Mouse (Mus musculus): Measurements from ENCODE around the gene Astn2. TPM values are rescaled to one million over a fixed set of nuclear protein-coding genes. Genes with fewer than 3 reads are reported as not detected.

The Astn2 gene
- polyA plus RNA-seq, 1 experiment from 2014 or later, result 0.18 TPM

DNA sequence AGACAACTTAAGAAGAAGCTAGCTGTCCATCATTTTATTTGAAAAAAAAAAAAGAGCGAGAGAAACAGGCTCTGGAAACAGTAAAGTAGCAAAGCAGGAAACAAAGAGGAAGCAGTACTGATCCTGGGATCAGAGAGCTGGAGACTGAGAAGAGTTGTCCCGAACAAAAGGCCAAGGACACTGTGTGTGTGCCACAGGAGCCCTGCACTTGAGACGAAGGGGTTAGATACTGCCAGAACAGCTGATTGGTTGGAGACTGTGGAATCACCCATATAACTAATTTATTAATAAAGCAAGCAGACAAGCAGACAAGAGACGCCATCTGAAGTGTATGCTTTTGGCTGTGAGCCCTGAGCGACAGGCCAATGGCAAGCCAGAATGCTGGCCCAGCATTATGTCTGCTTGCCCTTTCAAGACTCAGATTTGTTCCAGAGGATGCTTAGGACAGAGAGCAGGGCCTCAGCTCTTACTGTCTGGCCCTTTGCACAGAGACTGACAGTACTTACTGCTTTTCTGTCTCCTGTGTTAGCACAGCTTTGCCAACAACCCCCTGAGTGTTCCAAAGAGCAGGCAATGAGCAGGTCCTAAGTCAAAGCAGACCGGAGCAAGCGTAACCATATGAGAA lies 101.6 kb downstream of the Astn2 start:
- TF ChIP-seq CTCF (IDR thresholded peaks at IDR 0.05; ENCODE audit: low read depth), result no peak
- Histone ChIP-seq H3K36me3 (ENCODE audit: control insufficient read depth, insufficient read depth) (no peaks in the 10 kb centered on the region), H3K9ac (ENCODE audit: low read depth, low read length) (no peak overlapping the region), H3K4me1 (replicated peaks; ENCODE audit: control insufficient read depth, insufficient read depth, low read length) (no peaks in the 10 kb centered on the region), H3K27me3 (replicated peaks; ENCODE audit: control insufficient read depth, insufficient read depth, low read length) (no peaks in the 10 kb centered on the region), H3K27ac (ENCODE audit: low read depth, low read length) (no peak overlapping the region), H3K9me3 (ENCODE audit: control insufficient read depth) (no peaks in the 10 kb centered on the region), H3K4me2 (replicated peaks; ENCODE audit: low read depth) (no peak overlapping the region), H3K4me3 (ENCODE audit: low read depth, low read length) (no peak overlapping the region)
- 64% methylated on average over 7 of the region's 7 CpGs for WGBS
- no peak for ATAC-seq

DNA sequence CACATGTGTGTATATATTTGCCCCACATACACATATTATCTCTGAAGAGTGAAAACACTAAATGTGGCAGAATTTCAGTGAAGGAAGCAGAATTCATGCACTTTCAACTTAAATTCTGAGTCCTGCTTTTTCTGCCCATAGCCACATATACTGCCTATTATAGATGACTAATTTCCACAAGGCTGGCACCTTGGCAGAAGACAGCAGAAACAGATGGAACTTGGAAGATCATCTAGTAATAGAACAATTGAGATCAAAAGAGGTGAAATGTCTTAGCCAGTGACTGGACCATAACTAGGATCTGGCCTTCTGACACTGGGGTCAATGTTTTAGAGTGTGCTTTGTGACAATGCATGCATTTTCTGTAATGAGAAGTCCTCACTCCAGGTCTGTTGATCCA lies 119.4 kb downstream of the Astn2 start:
- H3K9ac ChIP-seq (ENCODE audit: low read depth, low read length), result no peak overlapping the region
- no peak overlapping the region for H3K27ac ChIP-seq (ENCODE audit: low read depth, low read length)
- no peaks in the 10 kb centered on the region for H3K27me3 ChIP-seq (replicated peaks; ENCODE audit: control insufficient read depth, insufficient read depth, low read length)
- no peak for ATAC-seq
- no peaks in the 10 kb centered on the region for H3K4me1 ChIP-seq (replicated peaks; ENCODE audit: control insufficient read depth, insufficient read depth, low read length)
- no peaks in the 10 kb centered on the region for H3K36me3 ChIP-seq (ENCODE audit: control insufficient read depth, insufficient read depth)
- no peak overlapping the region for H3K4me2 ChIP-seq (replicated peaks; ENCODE audit: low read depth)
- no peaks in the 10 kb centered on the region for H3K9me3 ChIP-seq (ENCODE audit: control insufficient read depth)
- no peak for TF ChIP-seq CTCF (IDR thresholded peaks at IDR 0.05; ENCODE audit: low read depth)
- H3K4me3 ChIP-seq (ENCODE audit: low read depth, low read length), result no peak overlapping the region

DNA sequence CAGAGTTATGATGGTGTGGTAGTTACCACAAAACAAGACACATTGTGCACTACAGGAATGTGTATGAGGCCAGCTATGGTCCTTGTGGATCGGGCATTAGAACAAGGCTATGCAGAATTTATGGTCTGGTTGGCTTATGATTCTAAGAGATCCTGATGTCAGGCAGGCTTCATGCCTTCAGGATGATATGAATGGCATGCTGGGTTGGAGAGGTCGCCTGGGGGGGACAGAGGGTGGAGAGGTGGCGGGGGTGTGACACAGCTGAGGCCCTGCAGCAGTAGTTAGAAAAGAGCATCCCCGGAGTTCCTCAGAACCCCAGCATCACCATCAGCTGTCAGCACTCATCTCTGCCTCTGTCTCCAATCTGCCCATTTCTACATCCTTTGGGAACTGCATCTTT lies 128.3 kb downstream of the Astn2 start:
- H3K27ac ChIP-seq (ENCODE audit: low read depth, low read length), result no peak overlapping the region
- no peak overlapping the region for H3K4me2 ChIP-seq (replicated peaks; ENCODE audit: low read depth)
- no peaks in the 10 kb centered on the region for H3K4me1 ChIP-seq (replicated peaks; ENCODE audit: control insufficient read depth, insufficient read depth, low read length)
- no peak overlapping the region for H3K4me3 ChIP-seq (ENCODE audit: low read depth, low read length)
- WGBS, result 64% methylated on average over 4 of the region's 4 CpGs
- no peak for ATAC-seq
- no peaks in the 10 kb centered on the region for H3K36me3 ChIP-seq (ENCODE audit: control insufficient read depth, insufficient read depth)
- no peaks in the 10 kb centered on the region for H3K9me3 ChIP-seq (ENCODE audit: control insufficient read depth)
- H3K9ac ChIP-seq (ENCODE audit: low read depth, low read length), result no peak overlapping the region
- H3K27me3 ChIP-seq (replicated peaks; ENCODE audit: control insufficient read depth, insufficient read depth, low read length), result no peaks in the 10 kb centered on the region
- no peak for TF ChIP-seq CTCF (IDR thresholded peaks at IDR 0.05; ENCODE audit: low read depth)

DNA sequence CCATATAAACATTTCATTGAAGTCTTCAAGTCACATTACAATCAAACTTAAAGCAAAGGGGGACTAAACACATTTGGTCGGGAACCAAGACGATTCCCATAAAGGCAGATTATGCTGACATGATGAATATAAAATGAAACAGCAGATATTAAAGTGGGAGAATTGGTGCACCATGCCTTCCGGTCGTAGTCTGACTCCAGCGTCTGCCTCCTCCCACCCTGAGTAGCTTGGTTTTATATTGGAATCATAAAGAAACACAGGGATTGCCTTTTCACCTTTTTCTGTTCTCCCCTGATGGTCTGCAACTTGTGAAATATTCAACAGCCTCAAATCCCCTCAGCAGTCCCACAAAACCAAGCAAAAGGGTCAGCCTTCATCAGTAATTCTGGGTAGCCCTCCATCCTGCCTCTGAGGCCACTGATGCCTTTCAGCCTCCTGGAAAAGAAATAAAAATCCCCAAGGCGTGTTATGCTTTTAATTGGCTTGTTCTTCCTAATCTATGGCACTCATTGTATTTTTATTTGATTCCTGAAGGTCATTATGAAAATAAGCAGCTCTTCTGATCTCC lies 132.8 kb downstream of the Astn2 start:
- Histone ChIP-seq H3K27ac (ENCODE audit: low read depth, low read length) (no peak overlapping the region), H3K4me2 (replicated peaks; ENCODE audit: low read depth) (no peak overlapping the region), H3K36me3 (ENCODE audit: control insufficient read depth, insufficient read depth) (no peaks in the 10 kb centered on the region), H3K9me3 (ENCODE audit: control insufficient read depth) (no peaks in the 10 kb centered on the region), H3K27me3 (replicated peaks; ENCODE audit: control insufficient read depth, insufficient read depth, low read length) (no peaks in the 10 kb centered on the region), H3K4me1 (replicated peaks; ENCODE audit: control insufficient read depth, insufficient read depth, low read length) (no peaks in the 10 kb centered on the region), H3K4me3 (ENCODE audit: low read depth, low read length) (no peak overlapping the region), H3K9ac (ENCODE audit: low read depth, low read length) (no peak overlapping the region)
- WGBS, result 80% methylated on average over 6 of the region's 6 CpGs
- no peak for ATAC-seq
- no peak for TF ChIP-seq CTCF (IDR thresholded peaks at IDR 0.05; ENCODE audit: low read depth)

DNA sequence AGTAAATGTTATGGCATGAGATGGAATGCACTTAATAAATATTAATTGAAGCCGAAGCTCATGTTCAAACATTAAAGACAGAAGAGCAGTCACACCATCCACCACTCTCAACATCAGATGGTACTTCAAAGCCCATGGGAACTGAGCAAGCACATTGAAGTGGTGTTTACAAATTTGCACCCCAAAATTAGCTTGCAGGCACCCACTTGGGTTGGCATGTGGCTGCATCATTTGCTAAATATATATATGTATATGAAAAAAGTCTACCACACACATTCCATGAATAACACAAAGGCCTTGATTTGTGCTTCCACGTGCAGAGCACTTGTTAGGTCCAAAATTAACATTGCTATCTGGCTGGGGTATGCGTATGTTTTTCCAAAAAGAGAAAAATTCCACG lies 140.4 kb downstream of the Astn2 start:
- Histone ChIP-seq H3K4me1 (replicated peaks; ENCODE audit: control insufficient read depth, insufficient read depth, low read length) (no peaks in the 10 kb centered on the region), H3K36me3 (ENCODE audit: control insufficient read depth, insufficient read depth) (no peaks in the 10 kb centered on the region), H3K9ac (ENCODE audit: low read depth, low read length) (no peak overlapping the region), H3K4me2 (replicated peaks; ENCODE audit: low read depth) (no peak overlapping the region), H3K4me3 (ENCODE audit: low read depth, low read length) (no peak overlapping the region), H3K27ac (ENCODE audit: low read depth, low read length) (no peak overlapping the region), H3K27me3 (replicated peaks; ENCODE audit: control insufficient read depth, insufficient read depth, low read length) (no peaks in the 10 kb centered on the region), H3K9me3 (ENCODE audit: control insufficient read depth) (no peaks in the 10 kb centered on the region)
- TF ChIP-seq CTCF (IDR thresholded peaks at IDR 0.05; ENCODE audit: low read depth), result no peak
- ATAC-seq, result no peak
- WGBS, result 73% methylated on average over 4 of the region's 4 CpGs

DNA sequence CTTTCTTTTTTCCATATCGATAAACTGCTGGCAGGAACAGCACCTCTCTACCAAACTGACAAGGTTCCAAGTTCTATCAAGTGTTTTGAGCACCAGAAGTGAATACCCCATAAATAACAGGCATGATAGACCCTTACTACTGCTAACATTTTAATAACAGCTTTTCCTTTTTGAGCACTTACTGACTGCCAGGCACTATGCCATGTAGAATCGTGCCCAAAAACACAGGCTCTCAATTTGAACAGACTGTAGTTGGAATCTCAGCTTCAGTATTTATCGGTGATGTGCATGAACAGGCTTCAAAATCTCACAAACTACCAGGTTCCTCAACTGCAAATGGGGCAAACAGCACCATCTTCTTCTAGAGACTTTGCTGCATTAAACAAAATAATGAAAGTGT lies 143.1 kb downstream of the Astn2 start:
- Histone ChIP-seq H3K4me1 (replicated peaks; ENCODE audit: control insufficient read depth, insufficient read depth, low read length) (no peaks in the 10 kb centered on the region), H3K27ac (ENCODE audit: low read depth, low read length) (no peak overlapping the region), H3K9me3 (ENCODE audit: control insufficient read depth) (no peaks in the 10 kb centered on the region), H3K4me3 (ENCODE audit: low read depth, low read length) (no peak overlapping the region), H3K27me3 (replicated peaks; ENCODE audit: control insufficient read depth, insufficient read depth, low read length) (no peaks in the 10 kb centered on the region), H3K36me3 (ENCODE audit: control insufficient read depth, insufficient read depth) (no peaks in the 10 kb centered on the region), H3K4me2 (replicated peaks; ENCODE audit: low read depth) (no peak overlapping the region), H3K9ac (ENCODE audit: low read depth, low read length) (no peak overlapping the region)
- no peak for ATAC-seq
- TF ChIP-seq CTCF (IDR thresholded peaks at IDR 0.05; ENCODE audit: low read depth), result no peak
- WGBS, result 85% methylated on average over 3 of the region's 3 CpGs
